Mouse (Mus musculus) T-helper 2 cell (primary cell): ENCODE measurements at regions not wholly inside any gene's neighbourhood (a gene's known extent, or its start where the extent isn't known, plus 50 kb on each side); places are given as distances from the start of the nearest gene placed in this dataset.

ENCODE experiments used
- in situ Hi-C: fragments of 300-600 bp; cut with MboI, MseI; formaldehyde crosslinking; loops from one replicate; pipeline ENCODE4 v1.15.1; 2025; ENCODE audit warnings: high pct_unique_total_duplicates

GRCm38 (mm10) chr12:80018086-80018485 lies 94.7 kb downstream of the Zfp36l1 start:
- in situ Hi-C loops: no loop called here

- in situ Hi-C loops: no loop called here
Observed at GRCm38 (mm10) chr12:80017376-80017929, 95.4 kb downstream of the Zfp36l1 start.

GRCm38 (mm10) chr12:80015938-80016337 lies 96.9 kb downstream of the Zfp36l1 start:
- in situ Hi-C loops: no loop called here

DNA sequence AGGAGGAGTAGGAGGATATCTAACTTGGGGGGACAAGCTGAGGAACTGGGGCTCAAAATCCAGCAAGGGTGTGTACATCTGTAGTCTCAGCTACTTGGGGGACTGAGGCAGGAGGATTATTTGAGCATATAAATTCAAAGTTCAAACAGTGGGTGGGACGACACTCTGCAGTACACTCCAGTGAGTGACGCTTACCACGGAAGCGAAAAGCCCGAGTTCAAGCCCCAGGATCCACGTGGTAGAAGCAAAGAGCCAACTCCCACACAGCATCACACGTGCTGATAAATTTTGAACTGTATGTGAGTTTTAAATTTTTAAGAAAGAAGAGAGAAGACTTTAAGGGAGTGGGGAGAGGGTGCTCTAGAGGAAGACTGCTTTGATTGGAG lies 98.2 kb downstream of the Zfp36l1 start:
- in situ Hi-C loops: no loop called here

- in situ Hi-C loops: no loop called here
Observed at GRCm38 (mm10) chr12:80013904-80014597, 98.8 kb downstream of the Zfp36l1 start.

GRCm38 (mm10) chr12:80013577-80013903 lies 99.3 kb downstream of the Zfp36l1 start:
- in situ Hi-C loops: no loop called here

GRCm38 (mm10) chr12:80011916-80012315 lies 100.9 kb downstream of the Zfp36l1 start:
- in situ Hi-C loops: no loop called here

DNA sequence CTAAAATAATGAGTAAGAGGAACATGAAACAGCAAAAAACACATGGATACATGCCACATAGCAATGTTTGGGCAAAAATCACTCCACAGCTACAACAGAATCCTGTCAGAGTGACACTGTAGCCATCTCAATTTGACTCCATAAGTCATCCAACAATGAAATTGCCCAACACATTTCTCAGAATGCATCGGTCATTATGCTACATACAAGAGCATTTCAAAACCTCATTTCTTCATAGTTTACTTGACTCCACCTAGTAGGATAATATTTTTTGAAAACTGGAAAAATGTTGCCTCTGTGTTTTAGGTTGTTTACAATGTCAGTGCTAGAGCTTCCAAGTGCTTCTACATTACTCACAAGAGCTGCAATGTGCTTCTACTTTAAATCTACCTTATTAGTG lies 101.9 kb downstream of the Zfp36l1 start:
- in situ Hi-C loops: no loop called here

GRCm38 (mm10) chr12:80010220-80010619 lies 102.6 kb downstream of the Zfp36l1 start:
- in situ Hi-C loops: no loop called here

- in situ Hi-C loops: no loop called here
Observed at GRCm38 (mm10) chr12:80007849-80008248, 105.0 kb downstream of the Zfp36l1 start.

GRCm38 (mm10) chr12:80005227-80005919 lies 107.4 kb downstream of the Zfp36l1 start:
- in situ Hi-C loops: no loop called here

GRCm38 (mm10) chr12:80004575-80004974 lies 108.2 kb downstream of the Zfp36l1 start:
- in situ Hi-C loops: no loop called here

DNA sequence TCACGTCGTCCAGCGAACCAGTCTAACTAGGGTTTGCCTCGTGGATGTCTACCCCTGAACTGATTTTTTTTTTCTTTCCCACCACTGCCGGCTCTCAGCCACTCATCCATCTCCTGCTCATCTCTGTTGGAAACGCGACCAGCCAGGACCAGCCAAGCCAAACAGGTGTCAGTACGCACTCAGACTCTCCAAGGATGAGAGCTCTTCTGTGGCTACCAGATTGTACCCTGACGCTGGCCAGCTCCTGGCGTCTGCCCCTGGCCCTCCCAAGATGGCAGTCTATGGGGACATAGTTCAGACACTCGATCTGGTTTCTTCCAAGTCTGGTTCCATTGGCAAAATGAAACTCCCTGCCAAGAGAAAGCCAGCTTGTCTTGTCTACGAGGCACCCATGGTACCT lies 109.3 kb downstream of the Zfp36l1 start:
- in situ Hi-C loops: no loop called here

DNA sequence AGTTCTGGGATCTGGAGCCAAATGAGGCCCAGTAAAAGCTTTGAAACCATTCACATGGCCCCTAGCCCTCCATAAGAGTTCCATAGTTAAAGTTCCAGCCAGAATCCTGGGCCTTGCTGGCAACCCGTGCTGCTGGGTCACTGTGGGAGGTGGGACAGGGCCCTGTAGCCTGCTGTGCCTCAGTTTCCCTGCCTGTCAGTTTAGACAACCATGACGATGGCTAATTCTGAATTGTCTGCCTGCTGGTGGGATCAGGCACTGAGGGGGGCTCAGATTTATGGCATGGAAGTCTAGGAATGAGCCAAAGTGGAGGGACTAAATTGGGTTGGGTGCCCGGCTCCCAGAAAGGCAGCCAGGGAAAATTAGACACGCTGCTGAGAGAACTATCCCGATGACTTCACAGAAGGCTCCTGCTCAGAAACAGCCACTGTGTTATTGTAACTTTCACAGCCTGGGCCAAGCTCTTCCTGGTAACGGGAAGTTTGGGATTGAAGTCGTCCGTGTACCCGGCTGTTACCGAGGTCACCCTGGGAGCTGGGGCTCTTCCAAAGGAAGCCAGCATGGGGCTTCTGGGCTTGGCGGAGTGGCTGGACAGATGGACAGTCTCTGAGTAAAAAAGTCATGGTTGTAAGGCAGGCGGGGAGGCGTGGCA lies 110.2 kb downstream of the Zfp36l1 start:
- in situ Hi-C loops: no loop called here

- in situ Hi-C loops: no loop called here
Observed at GRCm38 (mm10) chr12:80001794-80002193, 111.0 kb downstream of the Zfp36l1 start.

DNA sequence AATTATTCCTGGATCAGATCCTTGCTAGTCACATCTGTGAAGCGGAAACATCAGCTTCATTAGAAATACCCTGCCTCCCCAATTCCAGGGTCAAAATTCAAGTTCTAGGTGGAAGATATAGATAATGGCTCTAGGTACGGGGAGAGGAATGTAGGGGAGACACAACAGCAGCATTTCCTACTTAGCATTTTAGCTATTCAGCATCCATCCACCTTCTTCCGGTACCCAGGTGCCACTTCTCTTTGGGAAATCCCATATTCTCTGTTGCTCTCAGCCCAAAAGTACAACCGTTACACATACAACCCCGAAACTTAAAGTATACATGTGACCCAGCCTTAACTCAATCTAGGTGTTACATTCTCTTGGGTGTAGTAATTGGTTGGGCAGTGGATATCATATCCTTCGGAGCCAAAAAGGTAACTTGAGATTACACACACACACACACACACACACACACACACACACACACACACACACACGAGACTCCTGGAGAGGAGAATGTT lies 112.9 kb downstream of the Zfp36l1 start:
- in situ Hi-C loops: no loop called here

DNA sequence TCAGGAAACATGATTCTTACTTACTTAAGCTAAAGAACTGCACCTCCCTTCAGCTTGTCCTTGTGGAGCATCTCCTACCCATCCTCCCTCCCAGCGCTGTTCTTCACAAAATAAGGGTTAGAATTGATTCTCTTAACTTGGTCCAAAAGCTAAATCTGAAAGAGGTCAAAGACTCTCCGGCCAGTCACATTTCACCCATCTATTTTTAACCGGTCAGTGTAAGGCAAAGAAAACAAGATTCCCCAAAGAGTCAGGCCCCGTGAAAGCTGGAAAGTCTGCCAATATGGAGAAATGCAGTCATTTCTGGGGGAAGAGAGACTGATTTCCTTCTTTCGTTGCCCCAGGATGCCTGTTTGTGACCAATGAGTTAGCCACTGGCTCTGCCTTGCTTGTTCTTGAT lies 114.0 kb downstream of the Zfp36l1 start:
- in situ Hi-C loops: no loop called here

- in situ Hi-C loops: no loop called here
Observed at GRCm38 (mm10) chr12:79998339-79998738, 114.5 kb downstream of the Zfp36l1 start.

GRCm38 (mm10) chr12:79997201-79997600 lies 115.6 kb downstream of the Zfp36l1 start:
- in situ Hi-C loops: no loop called here

GRCm38 (mm10) chr12:79995521-79996094 lies 117.2 kb downstream of the Zfp36l1 start:
- in situ Hi-C loops: no loop called here

GRCm38 (mm10) chr12:79993821-79994571 lies 118.8 kb downstream of the Zfp36l1 start:
- in situ Hi-C loops: no loop called here
